Mouse (Mus musculus) embryo, embryonic 10.5 days (tissue): ENCODE data around the gene Apoa4.

Experiments used
- DNase-seq: peaks from one replicate; pipeline ENCODE4 v3.0.0-alpha.2; 2015; ENCODE audit warnings: low spot score

Apoa4 gene

GRCm38 (mm10) chr9:46240526-46241153 is at the start of gene Apoa4:
TSS of gene Apoa4 (plus strand) at chr9:46240696.
- no peak for DNase-seq

- no peak for DNase-seq
Observed at GRCm38 (mm10) chr9:46191234-46191633, 49.3 kb upstream of the Apoa4 start.

GRCm38 (mm10) chr9:46191644-46192043 is 48.9 kb upstream of the Apoa4 start:
- peak; percentile 77 for DNase-seq

GRCm38 (mm10) chr9:46192642-46193041 is 47.9 kb upstream of the Apoa4 start:
- DNase-seq: no peak

DNA sequence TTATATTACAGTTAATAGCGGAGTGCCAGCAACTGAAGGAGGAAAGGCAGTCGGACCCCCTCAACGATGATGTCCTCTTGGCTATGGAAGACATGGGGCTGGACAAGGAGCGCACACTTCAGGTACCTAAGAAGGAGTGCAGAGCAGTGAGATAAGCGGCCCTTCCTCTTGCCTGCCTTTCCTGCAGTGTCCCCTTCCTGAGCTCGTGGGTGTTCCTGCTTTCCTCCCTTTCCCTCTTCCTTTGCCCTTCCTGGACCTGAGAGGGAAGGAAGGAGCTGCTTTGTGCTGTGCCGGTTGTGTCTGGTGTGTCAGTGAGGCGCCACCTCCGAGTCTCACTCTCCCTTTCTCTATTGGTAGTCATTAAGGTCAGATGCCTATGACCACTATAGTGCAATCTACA is 45.7 kb upstream of the Apoa4 start:
- DNase-seq: no peak

GRCm38 (mm10) chr9:46196699-46197169 is 43.8 kb upstream of the Apoa4 start:
- DNase-seq: no peak

GRCm38 (mm10) chr9:46198461-46198860 is 42.0 kb upstream of the Apoa4 start:
- DNase-seq: no peak

- DNase-seq: no peak
Observed at GRCm38 (mm10) chr9:46198936-46199335, 41.6 kb upstream of the Apoa4 start.

- DNase-seq: no peak
Observed at GRCm38 (mm10) chr9:46199609-46200008, 40.9 kb upstream of the Apoa4 start.

DNA sequence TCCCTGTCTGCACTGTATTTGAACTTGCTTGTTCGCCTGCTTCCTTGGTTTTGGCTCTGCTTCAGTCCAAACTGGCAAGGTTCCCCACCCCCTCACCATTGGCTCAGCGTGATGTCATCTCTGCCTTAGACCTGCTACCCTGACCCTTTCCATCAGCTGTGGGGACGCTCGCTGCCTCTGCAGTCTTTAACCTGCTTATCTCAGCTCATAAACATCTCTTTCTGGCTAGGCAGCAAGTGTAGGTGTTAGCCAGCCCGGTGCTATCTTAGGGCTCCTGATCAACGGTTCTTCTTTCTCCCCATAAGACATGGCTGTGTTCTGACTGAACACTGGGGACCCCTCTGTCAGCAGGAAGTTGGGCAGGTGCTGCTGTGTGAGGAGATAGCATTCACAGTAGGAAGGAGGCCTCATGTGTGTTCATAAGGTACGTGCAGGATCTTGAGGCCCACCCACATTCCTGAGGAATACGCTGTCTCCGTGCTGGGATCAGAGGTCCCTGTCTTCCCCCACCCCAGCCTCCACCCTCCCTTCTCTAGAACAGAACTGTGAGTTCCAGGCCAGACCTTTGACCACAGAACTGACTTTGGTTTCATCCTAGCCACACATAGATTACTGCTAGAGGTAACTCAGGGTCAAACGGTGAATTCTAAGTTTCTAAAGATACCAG is 33.5 kb upstream of the Apoa4 start:
- DNase-seq: no peak

GRCm38 (mm10) chr9:46207501-46207869 is 33.0 kb upstream of the Apoa4 start:
- DNase-seq: no peak

- DNase-seq: no peak
Observed at GRCm38 (mm10) chr9:46208401-46208974, 32.0 kb upstream of the Apoa4 start.

DNA sequence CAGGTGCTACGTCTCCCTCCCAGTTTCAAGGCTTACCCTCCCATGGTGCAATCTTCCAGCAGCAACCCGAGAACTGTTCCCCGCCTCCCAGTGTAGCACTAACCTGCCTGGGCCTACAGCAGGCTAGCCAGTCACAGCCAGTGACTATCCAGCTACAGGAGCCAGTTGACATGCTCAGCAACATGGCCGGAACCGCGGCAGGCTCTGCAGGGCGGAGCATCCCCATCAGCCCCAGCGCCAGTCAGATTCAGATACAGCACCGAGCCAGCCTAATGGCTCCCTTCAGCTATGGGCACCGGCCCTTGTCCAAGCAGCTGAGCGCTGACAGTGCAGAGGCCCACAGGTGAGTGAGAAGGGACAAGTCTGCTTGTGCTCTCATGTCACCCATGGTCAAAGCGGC is 30.0 kb upstream of the Apoa4 start:
- no peak for DNase-seq

DNA sequence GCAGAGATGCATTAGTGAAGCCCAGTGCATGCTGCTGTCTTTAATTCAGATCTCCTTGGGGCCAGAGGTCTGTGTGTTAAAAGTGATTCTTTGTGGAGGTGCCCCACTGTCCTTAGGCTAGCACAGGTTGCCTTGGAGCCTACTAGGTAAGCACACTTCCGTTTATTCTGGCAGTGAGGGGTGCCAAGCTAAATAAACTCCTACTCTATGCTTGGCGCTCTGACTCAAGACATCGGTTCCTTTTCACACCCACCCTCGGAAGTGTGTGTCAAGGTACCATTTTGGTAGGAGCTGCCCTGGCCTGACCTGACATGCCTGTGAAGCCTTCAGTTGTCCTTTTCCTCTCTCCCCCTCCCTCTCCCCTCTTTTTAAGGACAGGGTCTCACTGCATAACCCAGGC is 26.2 kb upstream of the Apoa4 start:
- no peak for DNase-seq

GRCm38 (mm10) chr9:46214946-46215337 is 25.6 kb upstream of the Apoa4 start:
- no peak for DNase-seq

- no peak for DNase-seq
Observed at GRCm38 (mm10) chr9:46215338-46216322, 24.9 kb upstream of the Apoa4 start.

GRCm38 (mm10) chr9:46216744-46217470 is 23.6 kb upstream of the Apoa4 start:
- no peak for DNase-seq

DNA sequence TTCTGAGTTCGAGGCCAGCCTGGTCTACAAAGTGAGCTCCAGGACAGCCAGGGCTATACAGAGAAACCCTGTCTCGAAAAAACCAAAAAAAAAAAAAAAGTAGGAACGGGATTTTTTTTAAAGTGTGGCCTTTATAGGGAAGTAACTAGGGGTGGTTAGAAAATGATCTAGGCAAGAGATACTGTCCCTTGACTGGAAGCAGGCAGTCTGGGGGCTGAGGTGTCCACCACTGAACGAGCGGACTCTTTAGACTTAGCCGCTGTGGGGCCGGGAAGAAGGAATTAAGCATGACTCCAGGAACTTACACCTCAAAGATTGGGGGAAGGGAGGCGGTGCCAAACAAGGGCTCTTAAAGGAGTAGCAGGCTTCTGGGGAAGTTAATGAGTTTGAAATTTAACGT is 22.3 kb upstream of the Apoa4 start:
- DNase-seq: no peak

DNA sequence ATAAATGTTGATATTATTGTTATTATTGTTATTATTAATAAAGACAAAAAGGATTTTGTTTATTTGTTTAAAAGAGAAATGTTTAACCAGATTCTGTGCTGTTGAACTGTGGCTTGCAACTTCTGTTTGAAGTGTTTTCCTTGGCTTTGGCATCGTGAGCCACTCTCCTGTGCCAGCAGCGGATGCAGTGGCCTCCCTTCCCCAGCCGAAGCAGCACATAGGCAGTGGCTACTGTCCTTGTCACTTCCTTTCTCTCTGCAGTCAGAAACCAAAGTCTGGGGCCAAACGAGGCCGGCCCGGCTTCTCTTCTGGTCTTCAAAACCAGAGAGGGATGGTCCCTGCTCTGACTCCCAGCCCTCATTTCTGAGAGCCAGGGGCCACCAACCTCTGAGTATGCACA is 17.4 kb upstream of the Apoa4 start:
- no peak for DNase-seq

GRCm38 (mm10) chr9:46224101-46224500 is 16.4 kb upstream of the Apoa4 start:
- DNase-seq: no peak

GRCm38 (mm10) chr9:46224945-46225660 is 15.4 kb upstream of the Apoa4 start:
- DNase-seq: no peak
